Mouse (Mus musculus) heart, postnatal 10 days (tissue): Measurements from ENCODE around the gene Bckdhb. TPM values are rescaled to one million over a fixed set of nuclear protein-coding genes. Genes with fewer than 3 reads are reported as not detected.

ENCODE experiments used
- total RNA-seq, 2 experiments: library from RNA; stranded (reverse); gene quantifications; 2 replicates each; pipeline ENCODE4 v1.2.3; 2021

Gene Bckdhb
- total RNA-seq, 2 experiments from 2014 or later: 36.3 to 53.4 TPM

Other genes starting within 250 kb of the Bckdhb start
- gene Elovl4, start 118.9 kb upstream of the Bckdhb start, total RNA-seq: under 1 TPM; 0.35 to 0.60 TPM
- gene Ttk, start 90.5 kb upstream of the Bckdhb start, total RNA-seq: 1 to 10 TPM; 5.1 to 5.2 TPM